Mouse (Mus musculus): Measurements from ENCODE around the gene Unc5c. TPM values are rescaled to one million over a fixed set of nuclear protein-coding genes. Genes with fewer than 3 reads are reported as not detected.
A peak's percentile ranks its signal among the peaks of the same experiment; 100 is the strongest.

Gene Unc5c
- total and polyA plus RNA-seq, 2 experiments from 2014 or later = 9.2 to 28.3 TPM

- peak overlapping the region; percentile 29 for H3K4me2 ChIP-seq (ENCODE audit: low read depth)
- no peak for TF ChIP-seq CTCF (IDR thresholded peaks at IDR 0.05; ENCODE audit: low read depth)
- no peaks in the 10 kb centered on the region for H3K9me3 ChIP-seq (ENCODE audit: low read length)
- H3K27ac ChIP-seq (ENCODE audit: low read depth, low read length) = 0 out of 2 replicates have a peak overlapping the region, but pooled peaks have one; percentile 2
- DNase-seq (no peak), ATAC-seq (peak; percentile 59; the same call in 1 of the 2 replicates)
- H3K4me1 ChIP-seq (ENCODE audit: insufficient read depth) = peaks cover 13% of the 10 kb centered on the region; the same call in 1 of the 2 replicates
- 19% methylated on average over 3 of the region's 3 CpGs for WGBS
- no peaks in the 10 kb centered on the region for H3K27me3 ChIP-seq (ENCODE audit: insufficient read depth, low read length)
- no peak overlapping the region for H3K4me3 ChIP-seq (ENCODE audit: low read depth, low read length)
- no peak overlapping the region for H3K9ac ChIP-seq
- H3K36me3 ChIP-seq (ENCODE audit: insufficient read depth) = no peaks in the 10 kb centered on the region
These were observed 353.7 kb downstream of the Unc5c start for GRCm38 (mm10) chr3:141818615-141819312.

- Histone ChIP-seq H3K36me3 (ENCODE audit: insufficient read depth) (no peaks in the 10 kb centered on the region), H3K4me3 (ENCODE audit: low read depth, low read length) (0 out of 2 replicates have a peak overlapping the region, but pooled peaks have one; percentile 5), H3K27me3 (ENCODE audit: insufficient read depth, low read length) (no peaks in the 10 kb centered on the region), H3K9me3 (ENCODE audit: low read length) (no peaks in the 10 kb centered on the region), H3K27ac (ENCODE audit: low read depth, low read length) (no peak overlapping the region), H3K4me1 (ENCODE audit: insufficient read depth) (peaks cover 13% of the 10 kb centered on the region; the same call in 1 of the 2 replicates), H3K9ac (no peak overlapping the region), H3K4me2 (ENCODE audit: low read depth) (peak overlapping the region; percentile 29)
- DNase-seq = peak; percentile 61
- ATAC-seq = peak; percentile 88
- WGBS = 9% methylated on average over 13 of the region's 13 CpGs
- 0 out of 2 replicates have a peak, but pooled peaks have one; percentile 7 for TF ChIP-seq CTCF (IDR thresholded peaks at IDR 0.05; ENCODE audit: low read depth)
These were observed 354.4 kb downstream of the Unc5c start for GRCm38 (mm10) chr3:141819331-141819941.

- no peaks in the 10 kb centered on the region for H3K36me3 ChIP-seq (ENCODE audit: insufficient read depth)
- 85% methylated on average over 5 of the region's 5 CpGs for WGBS
- no peak overlapping the region for H3K4me2 ChIP-seq (ENCODE audit: low read depth)
- ATAC-seq (no peak), DNase-seq (no peak)
- no peaks in the 10 kb centered on the region for H3K27me3 ChIP-seq (ENCODE audit: insufficient read depth, low read length)
- no peak overlapping the region for H3K27ac ChIP-seq (ENCODE audit: low read depth, low read length)
- no peak overlapping the region for H3K9ac ChIP-seq
- no peak overlapping the region for H3K4me3 ChIP-seq (ENCODE audit: low read depth, low read length)
- no peaks in the 10 kb centered on the region for H3K9me3 ChIP-seq (ENCODE audit: low read length)
- H3K4me1 ChIP-seq (ENCODE audit: insufficient read depth) = no peaks in the 10 kb centered on the region
- TF ChIP-seq CTCF (IDR thresholded peaks at IDR 0.05; ENCODE audit: low read depth) = no peak
These were observed 363.3 kb downstream of the Unc5c start for GRCm38 (mm10) chr3:141828301-141828700.

DNA sequence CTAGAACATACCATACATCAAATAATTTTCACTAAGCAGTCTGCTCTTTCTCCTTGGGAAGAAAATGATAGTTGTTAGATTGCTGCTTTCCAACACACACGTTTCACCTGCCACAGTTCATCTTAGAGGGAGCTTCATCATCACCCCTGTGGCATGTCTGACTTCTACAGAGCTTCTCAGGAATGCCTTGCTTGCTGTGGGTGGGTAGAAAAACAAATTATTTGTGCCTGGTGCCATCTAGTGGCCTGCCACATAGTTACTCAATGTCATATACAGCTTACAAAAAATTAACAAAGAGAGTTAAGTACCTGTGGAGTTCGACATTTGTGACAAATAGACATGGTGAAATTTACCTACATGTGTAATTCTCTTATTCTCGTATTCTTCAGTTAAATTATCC lies 366.1 kb downstream of the Unc5c start:
- ATAC-seq = peak; percentile 88
- TF ChIP-seq CTCF (IDR thresholded peaks at IDR 0.05; ENCODE audit: low read depth) = peak; percentile 86
- WGBS = 13% methylated on average over 3 of the region's 3 CpGs
- H3K27me3 ChIP-seq (ENCODE audit: insufficient read depth, low read length) = no peaks in the 10 kb centered on the region
- H3K4me3 ChIP-seq (ENCODE audit: low read depth, low read length) = no peak overlapping the region
- H3K9ac ChIP-seq = no peak overlapping the region
- no peaks in the 10 kb centered on the region for H3K4me1 ChIP-seq (ENCODE audit: insufficient read depth)
- no peaks in the 10 kb centered on the region for H3K9me3 ChIP-seq (ENCODE audit: low read length)
- no peak overlapping the region for H3K4me2 ChIP-seq (ENCODE audit: low read depth)
- peak; percentile 86 for DNase-seq
- no peak overlapping the region for H3K27ac ChIP-seq (ENCODE audit: low read depth, low read length)
- no peaks in the 10 kb centered on the region for H3K36me3 ChIP-seq (ENCODE audit: insufficient read depth)

- Histone ChIP-seq H3K9ac (no peak overlapping the region), H3K9me3 (ENCODE audit: low read length) (no peaks in the 10 kb centered on the region), H3K27me3 (ENCODE audit: insufficient read depth, low read length) (no peaks in the 10 kb centered on the region), H3K4me2 (ENCODE audit: low read depth) (no peak overlapping the region), H3K27ac (ENCODE audit: low read depth, low read length) (no peak overlapping the region), H3K4me1 (ENCODE audit: insufficient read depth) (no peaks in the 10 kb centered on the region), H3K4me3 (ENCODE audit: low read depth, low read length) (no peak overlapping the region), H3K36me3 (ENCODE audit: insufficient read depth) (no peaks in the 10 kb centered on the region)
- WGBS = 45% methylated on average over 7 of the region's 7 CpGs
- peak; percentile 71 for DNase-seq
- TF ChIP-seq CTCF (IDR thresholded peaks at IDR 0.05; ENCODE audit: low read depth) = peak; percentile 85
- peak; percentile 43; the same call in 1 of the 2 replicates for ATAC-seq
These were observed 373.8 kb downstream of the Unc5c start for GRCm38 (mm10) chr3:141838864-141839263.

DNA sequence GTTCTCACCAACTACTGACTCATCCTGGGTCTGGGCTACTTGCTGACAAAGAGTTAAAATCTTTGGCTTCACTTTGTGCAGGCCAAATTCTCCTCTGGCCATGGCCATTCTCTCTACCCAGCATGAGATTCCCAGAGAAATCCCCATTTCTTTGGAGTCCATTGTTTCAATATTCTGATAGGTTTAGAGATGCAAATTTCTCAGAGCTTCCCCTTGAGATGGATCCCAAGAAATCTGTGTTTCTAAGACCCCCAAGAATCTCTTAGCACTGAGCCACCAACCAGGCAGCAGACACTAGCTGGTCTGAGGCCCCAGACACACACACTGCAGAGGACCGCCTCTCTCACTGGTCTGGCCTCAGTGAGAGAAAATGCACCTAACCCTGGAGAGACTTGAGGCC lies 384.2 kb downstream of the Unc5c start:
- Histone ChIP-seq H3K27ac (ENCODE audit: low read depth, low read length) (no peak overlapping the region), H3K9ac (no peak overlapping the region), H3K4me2 (ENCODE audit: low read depth) (no peak overlapping the region), H3K4me1 (ENCODE audit: insufficient read depth) (no peaks in the 10 kb centered on the region), H3K27me3 (ENCODE audit: insufficient read depth, low read length) (no peaks in the 10 kb centered on the region), H3K36me3 (ENCODE audit: insufficient read depth) (no peaks in the 10 kb centered on the region), H3K4me3 (ENCODE audit: low read depth, low read length) (no peak overlapping the region), H3K9me3 (ENCODE audit: low read length) (no peaks in the 10 kb centered on the region)
- ATAC-seq = no peak
- TF ChIP-seq CTCF (IDR thresholded peaks at IDR 0.05; ENCODE audit: low read depth) = no peak
- 52% methylated on average over 1 of the region's 1 CpGs for WGBS
- no peak for DNase-seq

DNA sequence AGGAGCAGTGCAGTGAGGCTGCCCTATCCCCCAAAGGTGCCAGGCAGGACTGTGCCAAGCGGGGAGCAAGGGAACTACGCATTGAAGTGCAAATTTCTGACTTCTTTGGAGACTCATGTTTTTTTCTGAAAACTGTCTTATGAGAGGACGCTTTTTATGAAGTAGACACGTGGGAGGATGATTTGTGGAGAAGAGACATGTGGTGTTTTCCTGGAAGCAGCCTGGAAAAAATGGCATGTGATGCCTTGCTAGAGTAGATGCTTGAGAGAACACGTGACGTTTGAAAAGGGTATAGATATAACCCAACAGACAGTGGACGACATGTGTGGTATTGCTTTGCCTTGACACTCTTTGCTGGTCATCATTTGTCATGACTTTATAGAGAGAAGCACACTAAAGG lies 385.1 kb downstream of the Unc5c start:
- Histone ChIP-seq H3K27me3 (ENCODE audit: insufficient read depth, low read length) (no peaks in the 10 kb centered on the region), H3K4me1 (ENCODE audit: insufficient read depth) (no peaks in the 10 kb centered on the region), H3K4me2 (ENCODE audit: low read depth) (no peak overlapping the region), H3K36me3 (ENCODE audit: insufficient read depth) (no peaks in the 10 kb centered on the region), H3K9me3 (ENCODE audit: low read length) (no peaks in the 10 kb centered on the region), H3K27ac (ENCODE audit: low read depth, low read length) (no peak overlapping the region), H3K4me3 (ENCODE audit: low read depth, low read length) (no peak overlapping the region), H3K9ac (no peak overlapping the region)
- TF ChIP-seq CTCF (IDR thresholded peaks at IDR 0.05; ENCODE audit: low read depth) = no peak
- WGBS = 70% methylated on average over 7 of the region's 7 CpGs
- ATAC-seq (no peak), DNase-seq (no peak)
